Mouse (Mus musculus) embryonic facial prominence, embryonic 10.5 days (tissue): ENCODE results near the gene Nell2. TPM values are rescaled to one million over a fixed set of nuclear protein-coding genes. Genes with fewer than 3 reads are reported as not detected.
A peak's percentile ranks its signal among the peaks of the same experiment; 100 is the strongest.
"Not testable (repeated sequence)": the region's sequence is repeated elsewhere in the genome, so short reads cannot be mapped to it uniquely, and the experiment has no call there.

Experiments
- DNase-seq: peaks from one replicate; pipeline ENCODE4 v3.0.0-alpha.2; 2017; ENCODE audit warnings: low spot score
- H3K27ac ChIP-seq: fragments of 300-500 bp; sonication (generic); replicated peaks from 2 replicates; pipeline ENCODE4 v1.5.1; 2016; ENCODE audit warnings: mild to moderate bottlenecking
- H3K27me3 ChIP-seq: fragments of 300-500 bp; sonication (generic); replicated peaks from 2 replicates; pipeline ENCODE4 v1.6.1; 2016; ENCODE audit warnings: low read depth, mild to moderate bottlenecking; ENCODE audit not compliant: poor library complexity, severe bottlenecking
- H3K36me3 ChIP-seq: fragments of 300-500 bp; sonication (generic); replicated peaks from 2 replicates; pipeline ENCODE4 v1.6.1; 2016; ENCODE audit warnings: mild to moderate bottlenecking, moderate library complexity
- H3K4me1 ChIP-seq: fragments of 300-500 bp; sonication (generic); 2 replicates; pipeline ENCODE4 v1.6.1; 2016
- H3K4me3 ChIP-seq: fragments of 300-500 bp; sonication (generic); 2 replicates; pipeline ENCODE4 v1.5.1; 2016; ENCODE audit warnings: mild to moderate bottlenecking, moderate library complexity
- H3K9me3 ChIP-seq: fragments of 300-500 bp; sonication (generic); 2 replicates; pipeline ENCODE4 v1.6.1; 2016; ENCODE audit warnings: mild to moderate bottlenecking
- WGBS: fragments of 180-500 bp; shearing (Covaris S2); methylation state at CpG from one replicate; pipeline ENCODE4 v1.1.7; 2016; 5-methylcytosine and 5-hydroxymethylcytosine counted together
- polyA plus RNA-seq: library from polyadenylated mRNA; unstranded; fragments of >200 nt; fragmentation: Nextera tagmentation; extraction: Ambion mirVana; gene quantifications from 2 replicates; pipeline ENCODE4 v1.2.1, GENCODE M21; 2016

Gene Nell2
- polyA plus RNA-seq, 1 experiment from 2014 or later = 20.2 TPM

- H3K4me3 ChIP-seq = no peak overlapping the region
- no peaks in the 10 kb centered on the region for H3K36me3 ChIP-seq
- peak; percentile 35 for DNase-seq
- H3K27me3 ChIP-seq = no peaks in the 10 kb centered on the region
- no peak overlapping the region for H3K27ac ChIP-seq
- 67% methylated on average over 9 of the region's 9 CpGs for WGBS
- no peaks in the 10 kb centered on the region for H3K9me3 ChIP-seq
- H3K4me1 ChIP-seq = peaks cover 6% of the 10 kb centered on the region
These were observed 271.2 kb downstream of the Nell2 start for GRCm38 (mm10) chr15:95257131-95257530.

DNA sequence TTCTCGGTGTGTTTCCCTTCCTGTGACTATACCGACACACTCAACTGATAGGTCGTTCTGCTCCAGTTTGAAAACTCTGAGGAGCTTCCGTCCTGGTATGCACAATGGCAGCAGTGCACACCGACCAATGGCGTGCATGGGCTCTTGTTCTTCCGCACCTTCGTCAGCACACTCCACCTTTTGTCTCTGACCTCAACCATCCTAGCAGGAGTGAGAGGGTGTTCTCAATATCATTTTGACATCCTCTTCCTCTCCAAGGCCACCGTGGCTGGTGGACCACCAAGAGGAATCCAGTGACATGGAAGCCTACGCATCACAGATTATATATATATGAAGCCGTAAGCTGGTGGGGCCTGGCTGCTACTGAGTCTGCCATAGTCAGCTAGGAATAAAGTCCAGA lies 282.8 kb downstream of the Nell2 start:
- no peak for DNase-seq
- H3K4me3 ChIP-seq = no peak overlapping the region
- no peaks in the 10 kb centered on the region for H3K4me1 ChIP-seq
- no peaks in the 10 kb centered on the region for H3K36me3 ChIP-seq
- WGBS = 94% methylated on average over 11 of the region's 11 CpGs
- H3K9me3 ChIP-seq = no peaks in the 10 kb centered on the region
- no peak overlapping the region for H3K27ac ChIP-seq
- no peaks in the 10 kb centered on the region for H3K27me3 ChIP-seq

DNA sequence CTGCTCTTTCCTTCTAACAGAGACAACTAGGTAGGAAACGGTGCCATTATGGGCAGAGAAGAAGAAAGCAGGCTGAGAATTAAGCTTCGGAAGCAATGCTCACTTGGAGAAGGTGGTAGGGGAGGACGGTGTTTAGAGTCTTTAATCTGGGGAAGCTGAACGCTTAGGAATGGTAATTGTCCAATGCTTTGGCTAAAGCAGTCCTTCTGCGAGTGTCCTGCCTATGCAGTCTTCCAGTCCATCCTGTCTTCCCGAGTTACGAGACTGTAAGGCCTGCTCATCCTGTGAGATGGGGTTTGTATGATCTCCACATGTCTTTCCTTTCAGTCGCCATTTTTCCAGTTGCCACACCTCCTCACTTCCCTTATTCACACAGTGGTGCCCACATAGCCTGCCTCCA lies 284.5 kb downstream of the Nell2 start:
- no peak overlapping the region for H3K4me3 ChIP-seq
- 73% methylated on average over 8 of the region's 8 CpGs for WGBS

GRCm38 (mm10) chr15:95241161-95241560 lies 287.2 kb downstream of the Nell2 start:
- WGBS = 91% methylated on average over 3 of the region's 3 CpGs
- no peaks in the 10 kb centered on the region for H3K27me3 ChIP-seq
- H3K4me3 ChIP-seq = no peak overlapping the region
- H3K4me1 ChIP-seq = no peaks in the 10 kb centered on the region
- no peaks in the 10 kb centered on the region for H3K36me3 ChIP-seq
- no peak overlapping the region for H3K27ac ChIP-seq
- no peaks in the 10 kb centered on the region for H3K9me3 ChIP-seq
- DNase-seq = no peak

More for the DNA sequence above, 284.5 kb downstream of the Nell2 start:
- DNase-seq = no peak
- Histone ChIP-seq H3K4me1 (no peaks in the 10 kb centered on the region), H3K36me3 (no peaks in the 10 kb centered on the region), H3K9me3 (no peaks in the 10 kb centered on the region), H3K27me3 (no peaks in the 10 kb centered on the region), H3K27ac (no peak overlapping the region)

DNA sequence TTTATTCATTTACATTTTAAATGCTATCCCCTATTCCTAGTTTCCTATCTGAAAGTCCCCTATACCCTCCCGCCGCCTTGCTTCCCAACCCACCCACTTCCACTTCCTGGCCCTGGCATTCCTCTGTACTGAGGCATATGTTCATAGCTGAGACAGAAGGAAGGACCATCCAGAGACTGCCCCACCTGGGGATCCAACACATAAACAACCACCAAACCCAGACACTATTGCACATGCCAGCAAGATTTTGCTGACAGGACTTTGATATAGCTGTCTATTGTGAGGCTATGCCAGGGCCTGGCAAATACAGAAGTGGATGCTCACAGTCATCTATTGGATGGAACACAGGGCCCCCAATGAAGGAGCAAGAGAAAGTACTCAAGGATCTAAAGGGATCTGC lies 291.3 kb downstream of the Nell2 start:
- H3K9me3 ChIP-seq, H3K36me3 ChIP-seq, H3K27me3 ChIP-seq, H3K4me1 ChIP-seq, DNase-seq, H3K4me3 ChIP-seq, H3K27ac ChIP-seq: not testable (repeated sequence)
- 97% methylated on average over 2 of the region's 2 CpGs for WGBS

DNA sequence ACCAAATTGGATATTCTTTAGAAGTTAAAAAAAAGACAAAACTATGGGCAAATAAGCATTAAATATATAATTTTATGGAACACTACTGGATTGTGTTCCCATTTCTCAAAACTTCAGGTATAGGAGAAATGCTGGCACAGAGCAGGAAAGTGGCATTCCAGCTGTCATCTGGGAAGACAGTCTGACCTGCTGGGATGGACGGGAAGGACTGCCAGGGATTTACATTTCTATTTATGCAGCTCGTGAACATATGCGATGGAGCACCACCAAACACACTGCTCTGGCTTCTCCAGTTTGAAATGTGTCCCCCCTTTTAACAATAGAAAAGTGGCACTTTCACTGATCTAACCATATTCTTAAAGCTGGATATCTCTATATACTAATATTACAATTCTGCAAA lies 291.9 kb downstream of the Nell2 start:
- H3K4me3 ChIP-seq = no peak overlapping the region
- no peaks in the 10 kb centered on the region for H3K4me1 ChIP-seq
- no peaks in the 10 kb centered on the region for H3K36me3 ChIP-seq
- no peak overlapping the region for H3K27ac ChIP-seq
- DNase-seq = no peak
- 90% methylated on average over 3 of the region's 3 CpGs for WGBS
- H3K9me3 ChIP-seq = no peaks in the 10 kb centered on the region
- H3K27me3 ChIP-seq = no peaks in the 10 kb centered on the region

- 84% methylated on average over 13 of the region's 13 CpGs for WGBS
- Histone ChIP-seq H3K27me3 (no peaks in the 10 kb centered on the region), H3K4me1 (no peaks in the 10 kb centered on the region), H3K4me3 (no peak overlapping the region), H3K36me3 (0 out of 2 replicates have a peak, but pooled peaks cover 4% of the 10 kb centered on the region), H3K27ac (no peak overlapping the region), H3K9me3 (no peaks in the 10 kb centered on the region)
- DNase-seq = no peak
These were observed 297.2 kb downstream of the Nell2 start for GRCm38 (mm10) chr15:95231171-95231570.

DNA sequence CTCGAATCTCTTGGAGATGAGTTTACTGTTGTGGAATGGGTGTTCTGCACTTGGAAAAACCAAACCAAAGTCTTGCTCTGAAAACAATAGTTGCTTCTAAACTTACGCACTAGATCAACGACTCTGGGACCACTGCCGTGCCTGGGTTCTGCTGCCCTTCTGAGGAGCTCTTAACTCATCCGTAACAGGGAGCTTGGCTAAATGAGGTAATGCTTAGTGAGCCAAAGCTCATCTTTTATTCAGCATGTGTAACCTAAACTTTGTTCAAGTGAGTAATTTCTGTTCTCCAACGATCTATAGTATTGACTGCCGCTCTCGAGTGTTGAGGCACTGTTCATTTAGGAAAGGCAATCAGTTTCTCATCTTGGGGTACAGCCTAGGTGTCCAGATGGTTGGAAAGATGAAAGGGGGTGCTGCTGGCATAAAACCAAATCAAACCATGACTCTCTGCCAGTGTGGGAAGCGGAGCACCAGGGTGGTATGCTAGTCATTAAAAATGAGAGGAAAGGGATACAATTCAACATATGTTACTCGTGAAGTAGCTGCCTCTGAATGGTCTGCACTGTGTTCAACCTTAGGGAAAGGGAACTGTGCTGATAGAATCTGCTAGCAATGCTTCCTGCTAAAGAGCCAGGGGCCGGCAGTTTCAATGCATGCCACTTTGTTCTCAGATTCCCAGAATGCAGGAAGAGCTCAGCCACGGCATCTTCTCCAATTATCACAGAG lies 311.6 kb downstream of the Nell2 start:
- Histone ChIP-seq H3K9me3 (no peaks in the 10 kb centered on the region), H3K27ac (no peak overlapping the region), H3K36me3 (no peaks in the 10 kb centered on the region), H3K27me3 (no peaks in the 10 kb centered on the region), H3K4me3 (no peak overlapping the region), H3K4me1 (peaks cover 11% of the 10 kb centered on the region)
- 68% methylated on average over 12 of the region's 12 CpGs for WGBS
- no peak for DNase-seq

- Histone ChIP-seq H3K36me3 (no peaks in the 10 kb centered on the region), H3K27ac (no peak overlapping the region), H3K27me3 (no peaks in the 10 kb centered on the region), H3K4me1 (no peaks in the 10 kb centered on the region), H3K4me3 (no peak overlapping the region), H3K9me3 (no peaks in the 10 kb centered on the region)
- WGBS = 81% methylated on average over 4 of the region's 4 CpGs
- DNase-seq = no peak
These were observed 317.8 kb downstream of the Nell2 start for GRCm38 (mm10) chr15:95210551-95210950.

GRCm38 (mm10) chr15:95209186-95209585 lies 319.2 kb downstream of the Nell2 start:
- Histone ChIP-seq H3K4me1 (no peaks in the 10 kb centered on the region), H3K27me3 (no peaks in the 10 kb centered on the region), H3K27ac (no peak overlapping the region), H3K4me3 (no peak overlapping the region), H3K9me3 (no peaks in the 10 kb centered on the region), H3K36me3 (no peaks in the 10 kb centered on the region)
- 85% methylated on average over 4 of the region's 4 CpGs for WGBS
- no peak for DNase-seq

- 72% methylated on average over 9 of the region's 9 CpGs for WGBS
- Histone ChIP-seq H3K4me3 (no peak overlapping the region), H3K36me3 (no peaks in the 10 kb centered on the region)
These were observed 334.6 kb downstream of the Nell2 start for GRCm38 (mm10) chr15:95193661-95194280.

GRCm38 (mm10) chr15:95192951-95193350 lies 335.4 kb downstream of the Nell2 start:
- no peaks in the 10 kb centered on the region for H3K4me1 ChIP-seq
- DNase-seq = no peak
- 85% methylated on average over 8 of the region's 8 CpGs for WGBS
- no peaks in the 10 kb centered on the region for H3K9me3 ChIP-seq
- no peaks in the 10 kb centered on the region for H3K27me3 ChIP-seq
- no peaks in the 10 kb centered on the region for H3K36me3 ChIP-seq
- H3K4me3 ChIP-seq = no peak overlapping the region
- H3K27ac ChIP-seq = no peak overlapping the region

More at GRCm38 (mm10) chr15:95193661-95194280, 334.6 kb downstream of the Nell2 start:
- no peak for DNase-seq
- no peak overlapping the region for H3K27ac ChIP-seq
- H3K27me3 ChIP-seq = no peaks in the 10 kb centered on the region
- no peaks in the 10 kb centered on the region for H3K4me1 ChIP-seq
- H3K9me3 ChIP-seq = no peaks in the 10 kb centered on the region

DNA sequence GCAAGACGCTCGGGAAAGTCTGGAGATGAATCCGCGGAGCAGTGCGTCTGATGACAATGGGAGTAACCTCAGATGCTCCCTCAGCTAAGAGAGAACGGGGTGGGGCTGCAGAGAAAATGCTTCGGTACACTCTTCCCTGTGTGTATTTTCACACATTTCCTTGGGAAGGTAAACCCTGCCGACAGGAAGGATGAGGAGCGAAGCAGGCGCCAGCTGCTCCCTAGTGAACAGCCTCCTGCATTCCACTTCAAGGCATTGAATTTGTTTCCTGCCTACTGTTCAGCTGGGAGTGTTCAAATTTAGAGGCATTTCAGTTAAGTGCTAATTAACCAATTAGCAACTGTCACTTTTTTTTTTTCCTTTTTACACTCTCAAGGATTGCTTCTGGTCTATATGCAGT lies 342.1 kb downstream of the Nell2 start:
- Histone ChIP-seq H3K9me3 (no peaks in the 10 kb centered on the region), H3K36me3 (no peaks in the 10 kb centered on the region), H3K27ac (no peak overlapping the region), H3K4me1 (no peaks in the 10 kb centered on the region), H3K4me3 (no peak overlapping the region), H3K27me3 (no peaks in the 10 kb centered on the region)
- no peak for DNase-seq
- WGBS = 78% methylated on average over 10 of the region's 10 CpGs
